ENCODE assay signal across 9 mouse cellular contexts in the genomic region with DNA sequence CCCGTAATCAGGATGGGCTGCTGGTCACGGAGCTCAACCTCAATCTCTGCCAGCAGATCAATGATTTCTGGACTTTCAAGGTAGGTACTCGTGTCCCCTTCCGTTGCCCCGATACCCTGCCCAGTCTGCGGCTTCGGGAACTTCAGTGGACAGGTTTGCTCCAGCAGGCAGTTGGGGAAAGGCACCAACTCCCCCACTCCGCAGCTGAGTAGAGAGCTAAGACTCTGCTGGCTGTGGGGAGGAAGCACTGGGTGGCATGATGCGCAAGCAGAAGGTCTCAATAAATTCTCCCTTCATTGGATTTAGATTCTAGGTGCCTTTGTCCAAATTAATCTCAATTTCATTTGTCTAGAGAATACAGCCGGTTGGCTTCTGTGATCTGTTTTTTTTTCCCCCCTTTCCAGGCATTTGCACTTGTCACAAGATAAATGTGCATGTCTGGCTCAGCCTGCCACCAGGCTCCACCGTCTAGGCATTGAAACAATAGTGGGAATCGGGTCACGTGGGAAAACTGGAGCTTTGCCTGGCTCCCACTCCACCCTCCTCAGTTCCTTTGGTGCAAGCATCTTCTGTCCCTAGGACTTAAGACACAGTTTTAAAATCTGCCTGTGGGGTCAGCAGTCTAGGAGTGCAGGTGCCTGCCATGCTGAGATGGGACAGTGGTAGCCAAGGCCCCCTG. TPM values are rescaled to one million over a fixed set of nuclear protein-coding genes. Genes with fewer than 3 reads are reported as not detected.
DNase-seq lines count a peak whose midpoint lies in the region; ATAC-seq lines count a peak whose summit lies in the region.
"Had no signal": no experiment of that assay in that cellular context is flagged by ENCODE, and none has a peak within 500 bp of the region (broad histone marks: within the 10 kb centered on the region; RNA-seq: fewer than 3 reads in every experiment).

No protein-coding gene starts in this region.

- H3K27me3 ChIP-seq in neural tube, embryonic 13.5 days, result no peaks in the 10 kb centered on the region

- H3K4me2 ChIP-seq in neural tube, embryonic 13.5 days, result no peak overlapping the region

- peaks cover 19% of the 10 kb centered on the region for H3K4me1 ChIP-seq in neural tube, embryonic 13.5 days (replicated peaks)

- peak overlapping the region; percentile 39 for H3K27ac ChIP-seq in neural tube, embryonic 13.5 days (replicated peaks)

- ATAC-seq in neural tube, embryonic 13.5 days (ENCODE audit: low read depth), result peak; percentile 86
- ATAC-seq in erythroblast, adult 5-6 weeks (replicated peaks; ENCODE audit: low FRiP score, poor library complexity, severe bottlenecking), result no peak

- WGBS in neural tube, embryonic 13.5 days, result 55% methylated on average over 13 of the region's 13 CpGs

- H3K9me3 ChIP-seq in neural tube, embryonic 13.5 days, result no peaks in the 10 kb centered on the region

- H3K36me3 ChIP-seq in neural tube, embryonic 13.5 days, result no peaks in the 10 kb centered on the region

- DNase-seq in gastrocnemius, postnatal 14 days, result peak; percentile 23
- DNase-seq in gastrocnemius, adult 18-20 months (ENCODE audit: low spot score), result no peak
- peak; percentile 50 to 69 for DNase-seq in adrenal gland, postnatal 36 days
- DNase-seq in heart, postnatal 10 days, result peak; percentile 71 to 78
- peak; percentile 25 for DNase-seq in layer of hippocampus, adult 9-11 months
- DNase-seq in thymus, postnatal 25 days, result no peak

- intact Hi-C loops in gastrocnemius, postnatal 14 days (cut with DNase I; ENCODE audit: low total_unique reads), result loop anchor here (5.0 to 10.0 kb wide), 3 partner anchors 121 to 256 kb away; a partner anchor contains a TSS
- intact Hi-C loops in heart, postnatal 10 days (cut with DNase I), result loop anchor here (2.0 kb wide), 1 partner anchor 49 kb away; no protein-coding TSS in a partner anchor

- H3K9ac ChIP-seq in neural tube, embryonic 13.5 days, result no peak overlapping the region

- H3K4me3 ChIP-seq in neural tube, embryonic 13.5 days, result no peak overlapping the region

RNA-seq across cellular contexts. Expression of a gene that starts 37.4 kb away (rescaled TPM):
- under 1 TPM in 1 of 2 experiments, not detected in 1; 0.29 TPM for total RNA-seq in gastrocnemius, postnatal 14 days (2021)
- under 1 TPM in 1 of 2 experiments, not detected in 1; 0.17 TPM for total RNA-seq in gastrocnemius, adult 18-20 months (2021)
- under 1 TPM; 0.40 to 0.76 TPM for total RNA-seq in adrenal gland, postnatal 36 days (2021)
- under 1 TPM; 0.17 to 0.24 TPM for total RNA-seq in heart, postnatal 10 days (2021)
- polyA plus RNA-seq in neural tube, embryonic 13.5 days (2015; fragmentation: Nextera tagmentation; extraction: Ambion mirVana), result not detected in 2 replicates
- total RNA-seq in erythroblast, adult 5-6 weeks (2015; ENCODE audit: low replicate concordance), result 0.19 and 0.21 TPM in 2 replicates
- 0.43 and 1.4 TPM in 2 replicates for total RNA-seq in erythroblast, adult 5-6 weeks (2017; ENCODE audit: low replicate concordance)
- total RNA-seq: MEL had no signal

Comparison
In these comparisons a context has a peak if more than half of its experiments do, and no peak if none do; other contexts are left out.
1. DNase-seq: peak in gastrocnemius, postnatal 14 days (single experiment), adrenal gland, postnatal 36 days (2 of 2), heart, postnatal 10 days (2 of 2) and layer of hippocampus, adult 9-11 months (single experiment); none in gastrocnemius, adult 18-20 months (single experiment) and thymus, postnatal 25 days (single experiment).